Mouse (Mus musculus): ENCODE measurements around the gene Hamp.

DNA sequence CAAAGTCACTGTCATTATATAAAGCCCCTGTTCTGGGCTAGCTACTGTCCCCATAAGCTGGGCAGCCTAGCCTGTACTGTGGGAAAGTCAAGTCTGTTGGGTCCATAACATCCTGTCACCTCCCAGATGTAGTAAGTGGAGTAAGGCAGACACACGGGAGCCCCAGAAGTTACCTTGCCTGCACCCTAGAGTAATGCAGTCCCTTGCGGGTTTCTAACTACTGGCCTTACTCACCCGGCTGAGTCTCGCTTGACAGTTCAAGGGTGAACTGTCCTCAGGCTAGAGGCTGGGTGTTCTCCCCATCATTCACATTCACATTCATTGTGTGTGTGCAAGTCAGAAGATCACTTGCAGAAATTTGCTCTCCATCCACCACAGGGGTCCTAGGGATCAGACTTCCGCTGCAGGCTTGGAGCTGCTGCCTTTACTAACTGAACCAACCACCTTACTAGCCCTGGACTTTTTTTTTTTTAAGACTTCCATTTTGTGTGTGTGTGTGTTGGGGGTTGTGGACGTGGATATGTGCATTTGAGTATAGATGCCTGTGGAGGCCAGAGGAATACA, 16.0 kb upstream of the Hamp start:
- no peak for TF ChIP-seq POLR2A (IDR thresholded peaks at IDR 0.05; ENCODE audit: low read depth, low read length)
- no peak for TF ChIP-seq CTCF (IDR thresholded peaks at IDR 0.05; ENCODE audit: extremely low read depth, insufficient read length, insufficient replicate concordance, low read depth, low read length)

Measured in small intestine, adult 2 months (tissue).